Mouse (Mus musculus): ENCODE data around the gene Nemp1. TPM values are rescaled to one million over a fixed set of nuclear protein-coding genes. Genes with fewer than 3 reads are reported as not detected.
A peak's percentile ranks its signal among the peaks of the same experiment; 100 is the strongest.

Nemp1 gene
- polyA plus RNA-seq (2014; fragmentation: Nextera tagmentation; extraction: Ambion mirVana): 8.8 and 11.8 TPM in 2 replicates

GRCm38 (mm10) chr10:127666501-127667268, at the start of gene Nemp1:
TSS of gene Nemp1 (plus strand) at chr10:127666901.
- Histone ChIP-seq H3K27ac (replicated peaks in 1 of 2; ENCODE audit: control insufficient read depth in 1 of 2, insufficient read depth in 1 of 2, low read depth in 2 of 2, low read length in 2 of 2) (peak within 1 kb of the TSS; percentile 91 to 96), H3K4me2 (ENCODE audit: low read length) (peak within 1 kb of the TSS; percentile 77), H3K9ac (ENCODE audit: low read length) (peak within 1 kb of the TSS; percentile 87), H3K9me3 (ENCODE audit: control insufficient read depth, low read length) (no peaks in the 10 kb centered on the region), H3K36me3 (ENCODE audit: control insufficient read depth, insufficient read depth, low read length) (peaks cover 24% of the 10 kb centered on the region), H3K4me1 (ENCODE audit: control insufficient read depth in 2 of 2, insufficient read depth in 2 of 2, low read length in 2 of 2) (peaks cover 32 to 53% of the 10 kb centered on the region in 2 experiments), H3K27me3 (ENCODE audit: control insufficient read depth, insufficient read depth, low read length) (no peaks in the 10 kb centered on the region), H3K4me3 (ENCODE audit: control insufficient read depth in 1 of 2, insufficient read depth in 1 of 2, low read depth in 1 of 2, low read length in 2 of 2) (peak within 1 kb of the TSS; percentile 79 to 81)
- under 1% methylated on average over 63 of the region's 73 CpGs for WGBS
- peak; percentile 67 for ATAC-seq (ENCODE audit: insufficient number of reproducible peaks, insufficient read depth, low FRiP score, low read depth)

GRCm38 (mm10) chr10:127617294-127617693, 49.4 kb upstream of the Nemp1 start:
- Histone ChIP-seq H3K36me3 (ENCODE audit: control insufficient read depth, insufficient read depth, low read length) (peaks cover 5% of the 10 kb centered on the region; the same call in 1 of the 2 replicates), H3K4me3 (ENCODE audit: control insufficient read depth in 1 of 2, insufficient read depth in 1 of 2, low read depth in 1 of 2, low read length in 2 of 2) (no peak overlapping the region), H3K4me1 (ENCODE audit: control insufficient read depth in 2 of 2, insufficient read depth in 2 of 2, low read length in 2 of 2) (peaks cover 34 to 53% of the 10 kb centered on the region in 2 experiments), H3K9ac (ENCODE audit: low read length) (no peak overlapping the region), H3K27me3 (ENCODE audit: control insufficient read depth, insufficient read depth, low read length) (peaks cover 2% of the 10 kb centered on the region; the same call in 1 of the 2 replicates), H3K27ac (replicated peaks in 1 of 2; ENCODE audit: control insufficient read depth in 1 of 2, insufficient read depth in 1 of 2, low read depth in 2 of 2, low read length in 2 of 2) (no peak overlapping the region; a peak in 1 of 4 replicates), H3K9me3 (ENCODE audit: control insufficient read depth, low read length) (no peaks in the 10 kb centered on the region), H3K4me2 (ENCODE audit: low read length) (no peak overlapping the region)
- WGBS: 54% methylated on average over 4 of the region's 4 CpGs
- no peak for ATAC-seq (ENCODE audit: insufficient number of reproducible peaks, insufficient read depth, low FRiP score, low read depth)

- Histone ChIP-seq H3K9me3 (ENCODE audit: control insufficient read depth, low read length) (no peaks in the 10 kb centered on the region), H3K4me3 (ENCODE audit: control insufficient read depth in 1 of 2, insufficient read depth in 1 of 2, low read depth in 1 of 2, low read length in 2 of 2) (0 out of 4 replicates have a peak overlapping the region, but pooled peaks of 1 of the 2 experiments have one; percentile 8), H3K27ac (replicated peaks in 1 of 2; ENCODE audit: control insufficient read depth in 1 of 2, insufficient read depth in 1 of 2, low read depth in 2 of 2, low read length in 2 of 2) (no peak overlapping the region), H3K4me2 (ENCODE audit: low read length) (peak overlapping the region; percentile 98), H3K27me3 (ENCODE audit: control insufficient read depth, insufficient read depth, low read length) (peaks cover 2% of the 10 kb centered on the region; the same call in 1 of the 2 replicates), H3K36me3 (ENCODE audit: control insufficient read depth, insufficient read depth, low read length) (no peaks in the 10 kb centered on the region), H3K4me1 (ENCODE audit: control insufficient read depth in 2 of 2, insufficient read depth in 2 of 2, low read length in 2 of 2) (peaks cover 35 to 55% of the 10 kb centered on the region in 2 experiments), H3K9ac (ENCODE audit: low read length) (no peak overlapping the region)
- no peak for ATAC-seq (ENCODE audit: insufficient number of reproducible peaks, insufficient read depth, low FRiP score, low read depth)
- 33% methylated on average over 6 of the region's 6 CpGs for WGBS
Observed at GRCm38 (mm10) chr10:127618173-127618572, 48.5 kb upstream of the Nemp1 start.

- Histone ChIP-seq H3K4me2 (ENCODE audit: low read length) (peak overlapping the region; percentile 98), H3K27me3 (ENCODE audit: control insufficient read depth, insufficient read depth, low read length) (peaks cover 2% of the 10 kb centered on the region; the same call in 1 of the 2 replicates), H3K9me3 (ENCODE audit: control insufficient read depth, low read length) (no peaks in the 10 kb centered on the region), H3K4me3 (ENCODE audit: control insufficient read depth in 1 of 2, insufficient read depth in 1 of 2, low read depth in 1 of 2, low read length in 2 of 2) (peak overlapping the region; percentile 59 to 72; a peak in 3 of 4 replicates), H3K27ac (replicated peaks in 1 of 2; ENCODE audit: control insufficient read depth in 1 of 2, insufficient read depth in 1 of 2, low read depth in 2 of 2, low read length in 2 of 2) (peak overlapping the region in 1 of 2 experiments; percentile 73; a peak in 2 of 4 replicates), H3K4me1 (ENCODE audit: control insufficient read depth in 2 of 2, insufficient read depth in 2 of 2, low read length in 2 of 2) (peaks cover 35 to 52% of the 10 kb centered on the region in 2 experiments), H3K36me3 (ENCODE audit: control insufficient read depth, insufficient read depth, low read length) (no peaks in the 10 kb centered on the region), H3K9ac (ENCODE audit: low read length) (peak overlapping the region; percentile 81)
- ATAC-seq (ENCODE audit: insufficient number of reproducible peaks, insufficient read depth, low FRiP score, low read depth): no peak
- 41% methylated on average over 8 of the region's 8 CpGs for WGBS
Observed at GRCm38 (mm10) chr10:127619119-127619721, 47.5 kb upstream of the Nemp1 start.

- Histone ChIP-seq H3K27ac (replicated peaks in 1 of 2; ENCODE audit: control insufficient read depth in 1 of 2, insufficient read depth in 1 of 2, low read depth in 2 of 2, low read length in 2 of 2) (peak overlapping the region in 1 of 2 experiments; percentile 73; a peak in 2 of 4 replicates), H3K4me1 (ENCODE audit: control insufficient read depth in 2 of 2, insufficient read depth in 2 of 2, low read length in 2 of 2) (peaks cover 31 to 45% of the 10 kb centered on the region in 2 experiments), H3K4me3 (ENCODE audit: control insufficient read depth in 1 of 2, insufficient read depth in 1 of 2, low read depth in 1 of 2, low read length in 2 of 2) (peak overlapping the region; percentile 59 to 72), H3K9me3 (ENCODE audit: control insufficient read depth, low read length) (no peaks in the 10 kb centered on the region), H3K36me3 (ENCODE audit: control insufficient read depth, insufficient read depth, low read length) (no peaks in the 10 kb centered on the region), H3K4me2 (ENCODE audit: low read length) (peak overlapping the region; percentile 98), H3K27me3 (ENCODE audit: control insufficient read depth, insufficient read depth, low read length) (peaks cover 2% of the 10 kb centered on the region; the same call in 1 of the 2 replicates), H3K9ac (ENCODE audit: low read length) (peak overlapping the region; percentile 81)
- ATAC-seq (ENCODE audit: insufficient number of reproducible peaks, insufficient read depth, low FRiP score, low read depth): no peak
- WGBS: 8% methylated on average over 12 of the region's 12 CpGs
Observed at GRCm38 (mm10) chr10:127619941-127620405, 46.7 kb upstream of the Nemp1 start.

- WGBS: under 1% methylated on average over 27 of the region's 32 CpGs
- no peaks in the 10 kb centered on the region for H3K36me3 ChIP-seq (ENCODE audit: control insufficient read depth, insufficient read depth, low read length)
- peaks cover 2% of the 10 kb centered on the region; the same call in 1 of the 2 replicates for H3K27me3 ChIP-seq (ENCODE audit: control insufficient read depth, insufficient read depth, low read length)
- H3K9me3 ChIP-seq (ENCODE audit: control insufficient read depth, low read length): peaks cover under 1% of the 10 kb centered on the region; the same call in 1 of the 2 replicates
- H3K4me3 ChIP-seq (ENCODE audit: control insufficient read depth in 1 of 2, insufficient read depth in 1 of 2, low read depth in 1 of 2, low read length in 2 of 2): peak within 1 kb of the TSS; percentile 72 to 73
- H3K27ac ChIP-seq (replicated peaks in 1 of 2; ENCODE audit: control insufficient read depth in 1 of 2, insufficient read depth in 1 of 2, low read depth in 2 of 2, low read length in 2 of 2): peak within 1 kb of the TSS; percentile 96 to 97
- peak within 1 kb of the TSS; percentile 84 for H3K9ac ChIP-seq (ENCODE audit: low read length)
- peaks cover 25 to 41% of the 10 kb centered on the region in 2 experiments for H3K4me1 ChIP-seq (ENCODE audit: control insufficient read depth in 2 of 2, insufficient read depth in 2 of 2, low read length in 2 of 2)
- H3K4me2 ChIP-seq (ENCODE audit: low read length): peak within 1 kb of the TSS; percentile 98
- peak; percentile 36 for ATAC-seq (ENCODE audit: insufficient number of reproducible peaks, insufficient read depth, low FRiP score, low read depth)
Observed at GRCm38 (mm10) chr10:127620406-127621190, 46.1 kb upstream of the Nemp1 start, which contains the start of gene Lrp1. TSS of gene Lrp1 (minus strand) at chr10:127621148.

All from heart, embryonic 14.5 days (tissue).